Mouse (Mus musculus) embryonic fibroblast, embryonic 13.5 days (primary cell): ENCODE results near the gene Sorcs2. TPM values are rescaled to one million over a fixed set of nuclear protein-coding genes. Genes with fewer than 3 reads are reported as not detected.

Source experiments
- H3K27ac ChIP-seq: 2 replicates; pipeline ENCODE4 v1.5.1; 2012; ENCODE audit warnings: low read length, control low read depth, inconsistent platforms; ENCODE audit not compliant: insufficient read depth
- H3K4me1 ChIP-seq: 2 replicates; pipeline ENCODE4 v1.6.1; 2011; ENCODE audit warnings: low read length; ENCODE audit not compliant: control insufficient read depth, insufficient read depth
- H3K4me3 ChIP-seq: 2 replicates; pipeline ENCODE4 v1.5.1; 2011; ENCODE audit warnings: mild to moderate bottlenecking, control low read depth, low read length; ENCODE audit not compliant: insufficient read depth
- CTCF ChIP-seq: IDR thresholded peaks from 2 replicates; pipeline ENCODE4 v1.5.1; 2011; ENCODE audit warnings: mild to moderate bottlenecking, control low read depth, low read length, moderate library complexity, borderline replicate concordance; ENCODE audit not compliant: insufficient read depth
- POLR2A ChIP-seq: IDR thresholded peaks from 2 replicates; pipeline ENCODE4 v1.6.1; 2011; ENCODE audit warnings: low read depth, mild to moderate bottlenecking, control low read depth, low read length, moderate library complexity
- polyA plus RNA-seq: library from polyadenylated mRNA; stranded (reverse); fragments of >200 nt; gene quantifications from 2 replicates; pipeline ENCODE4 v1.2.4, GENCODE M21; 2011; ENCODE audit warnings: low read depth; ENCODE audit not compliant: missing spikeins, insufficient read length

Gene Sorcs2
- polyA plus RNA-seq, 1 experiment: 67.1 TPM

GRCm38 (mm10) chr5:36426404-36426803 lies 28.5 kb upstream of the Sorcs2 start:
- no peak overlapping the region for H3K27ac ChIP-seq
- H3K4me3 ChIP-seq: no peak overlapping the region
- no peak for TF ChIP-seq CTCF
- TF ChIP-seq POLR2A: no peak
- H3K4me1 ChIP-seq: no peaks in the 10 kb centered on the region; the same call in 1 of the 2 replicates

GRCm38 (mm10) chr5:36424676-36425075 lies 26.7 kb upstream of the Sorcs2 start:
- Histone ChIP-seq H3K4me3 (no peak overlapping the region), H3K27ac (no peak overlapping the region), H3K4me1 (no peaks in the 10 kb centered on the region; the same call in 1 of the 2 replicates)
- TF ChIP-seq CTCF: no peak
- TF ChIP-seq POLR2A: no peak

- Histone ChIP-seq H3K4me3 (no peak overlapping the region), H3K4me1 (no peaks in the 10 kb centered on the region; the same call in 1 of the 2 replicates), H3K27ac (no peak overlapping the region)
- TF ChIP-seq CTCF: no peak
- no peak for TF ChIP-seq POLR2A
Observed at GRCm38 (mm10) chr5:36422689-36423088, 24.8 kb upstream of the Sorcs2 start.

- TF ChIP-seq POLR2A: no peak
- TF ChIP-seq CTCF: no peak
- no peak overlapping the region for H3K27ac ChIP-seq
- H3K4me1 ChIP-seq: peaks cover 5% of the 10 kb centered on the region; the same call in 1 of the 2 replicates
Observed at GRCm38 (mm10) chr5:36419861-36420260, 21.9 kb upstream of the Sorcs2 start.

GRCm38 (mm10) chr5:36414712-36415331 lies 16.9 kb upstream of the Sorcs2 start:
- TF ChIP-seq CTCF: no peak
- no peak for TF ChIP-seq POLR2A
- Histone ChIP-seq H3K4me1 (peaks cover 6% of the 10 kb centered on the region; the same call in 1 of the 2 replicates), H3K4me3 (no peak overlapping the region), H3K27ac (no peak overlapping the region)

More at GRCm38 (mm10) chr5:36419861-36420260, 21.9 kb upstream of the Sorcs2 start:
- no peak overlapping the region for H3K4me3 ChIP-seq

- no peaks in the 10 kb centered on the region for H3K4me1 ChIP-seq
- H3K27ac ChIP-seq: no peak overlapping the region
- TF ChIP-seq POLR2A: no peak
- 0 out of 2 replicates have a peak, but pooled peaks have one; percentile 22 for TF ChIP-seq CTCF
- H3K4me3 ChIP-seq: no peak overlapping the region
Observed at GRCm38 (mm10) chr5:36398463-36399364, 775 bp upstream of the Sorcs2 start.

GRCm38 (mm10) chr5:36397384-36397759 lies 567 bp downstream of the Sorcs2 start:
- H3K27ac ChIP-seq: no peak overlapping the region
- no peaks in the 10 kb centered on the region for H3K4me1 ChIP-seq
- TF ChIP-seq POLR2A (no peak), CTCF (no peak)
- H3K4me3 ChIP-seq: peak overlapping the region; percentile 77

- TF ChIP-seq POLR2A: peak; percentile 57
- TF ChIP-seq CTCF: no peak
- no peaks in the 10 kb centered on the region for H3K4me1 ChIP-seq
Observed at GRCm38 (mm10) chr5:36396491-36397383, 1.2 kb downstream of the Sorcs2 start.

GRCm38 (mm10) chr5:36396011-36396410 lies 1.9 kb downstream of the Sorcs2 start:
- 0 out of 2 replicates have a peak overlapping the region, but pooled peaks have one; percentile 77 for H3K4me3 ChIP-seq
- no peak overlapping the region for H3K27ac ChIP-seq
- no peak for TF ChIP-seq POLR2A
- peak; percentile 90 for TF ChIP-seq CTCF
- H3K4me1 ChIP-seq: no peaks in the 10 kb centered on the region

More at GRCm38 (mm10) chr5:36396491-36397383, 1.2 kb downstream of the Sorcs2 start:
- Histone ChIP-seq H3K27ac (0 out of 2 replicates have a peak overlapping the region, but pooled peaks have one; percentile 6), H3K4me3 (peak overlapping the region; percentile 77)
